Mouse (Mus musculus): ENCODE data around the gene Hmgn5.
A peak's percentile ranks its signal among the peaks of the same experiment; 100 is the strongest.

The Hmgn5 gene

DNA sequence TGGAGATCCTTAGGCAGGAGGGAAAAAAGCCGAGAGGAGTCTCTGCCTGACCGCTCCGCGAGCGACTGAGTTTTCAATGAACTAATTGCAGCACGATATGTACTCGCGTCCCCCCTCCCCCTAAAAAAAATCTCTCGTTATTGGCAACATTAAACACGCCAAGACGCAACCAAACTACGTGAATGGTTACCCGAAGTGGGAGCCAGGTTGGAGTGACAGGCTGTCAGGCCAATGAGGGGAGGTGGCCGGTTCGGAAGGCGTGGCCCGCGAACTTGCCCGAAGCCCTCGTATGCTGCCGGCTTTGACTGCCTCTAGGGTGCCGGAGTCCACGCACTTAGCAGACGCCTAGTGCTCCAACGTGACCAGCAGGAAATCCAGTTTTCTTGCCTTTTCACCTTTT is at the start of gene Hmgn5:
Hmgn5 (minus strand) TSS at position 122 of the 400 bp plus-strand sequence.
- DNase-seq (ENCODE audit: low spot score), result peak; percentile 90

DNA sequence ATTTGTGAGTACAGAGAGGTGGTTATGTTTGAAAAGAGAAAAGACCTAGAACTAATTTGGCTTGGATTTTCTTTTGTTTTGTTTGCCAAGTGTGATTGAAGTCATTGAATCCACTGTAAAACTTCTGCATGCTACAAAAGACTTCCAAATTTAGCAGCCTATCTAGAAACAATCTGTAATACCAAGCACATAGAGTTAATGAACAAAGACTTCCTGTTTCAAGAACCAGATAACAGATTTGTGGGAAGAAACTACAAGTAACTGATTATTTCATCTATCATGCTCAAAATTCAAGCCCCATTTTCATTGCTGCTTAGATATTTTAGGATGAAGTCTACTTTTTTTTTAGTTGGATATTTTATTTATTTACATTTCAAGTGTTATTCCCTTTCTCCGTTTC is 34.6 kb upstream of the Hmgn5 start:
- DNase-seq (ENCODE audit: low spot score), result no peak

DNA sequence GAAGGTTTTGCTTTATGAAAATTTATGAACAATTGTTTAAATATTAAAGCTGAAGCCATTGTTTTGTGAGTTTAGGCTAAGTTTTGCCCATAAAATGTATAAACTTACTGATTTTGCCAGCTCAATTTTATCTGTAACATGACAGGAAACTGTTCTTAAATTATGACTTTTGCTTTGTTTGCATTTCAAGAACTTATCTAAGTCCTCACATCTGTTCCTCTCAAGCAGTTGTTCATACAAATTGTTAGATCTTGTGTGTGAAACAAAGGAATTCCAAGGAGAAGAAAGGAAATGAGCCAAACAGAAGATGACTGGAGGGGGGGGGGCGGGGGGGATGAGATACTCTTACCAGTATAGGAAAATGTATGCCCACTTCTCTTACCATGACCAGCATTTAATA is 13.0 kb upstream of the Hmgn5 start:
- DNase-seq (ENCODE audit: low spot score), result no peak

DNA sequence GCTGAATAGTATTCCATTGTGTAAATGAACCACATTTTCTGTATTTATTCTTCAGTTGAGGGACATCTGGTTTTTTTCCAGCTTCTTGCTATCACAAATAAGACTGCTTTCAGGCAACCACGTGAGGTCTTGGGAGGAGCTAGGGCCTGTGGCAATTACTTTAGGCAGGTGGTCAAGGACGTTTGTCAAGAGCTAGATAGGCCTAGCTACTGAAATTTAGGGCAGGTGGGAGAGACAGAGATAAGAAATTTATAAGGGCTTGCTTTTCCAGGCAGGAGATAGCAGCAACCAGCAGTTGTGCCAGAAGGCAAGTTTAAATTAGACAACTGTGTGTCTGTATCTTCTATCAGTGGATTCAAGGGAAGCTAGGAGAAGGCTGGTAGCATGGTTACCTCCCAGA is 7.7 kb upstream of the Hmgn5 start:
- DNase-seq (ENCODE audit: low spot score), result no peak

DNA sequence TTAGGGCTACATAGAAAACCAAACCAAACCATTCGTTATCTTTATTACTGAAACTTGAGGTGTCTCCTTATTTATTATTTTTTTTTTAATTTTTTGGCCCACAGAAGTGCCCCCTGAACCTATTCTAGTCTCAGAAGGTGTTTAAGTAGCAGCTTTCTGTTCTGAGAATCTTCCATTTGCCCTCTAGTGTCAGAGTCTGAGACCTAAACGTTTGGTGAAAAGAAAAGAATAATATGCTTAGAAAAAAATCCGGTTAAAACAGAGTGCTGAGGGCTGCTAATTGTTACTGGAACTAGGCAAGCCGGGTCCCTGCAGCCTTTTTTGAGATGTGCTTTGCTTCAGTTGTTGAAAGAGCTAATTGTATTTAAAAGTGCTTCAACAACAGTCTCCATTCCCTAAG is 962 bp upstream of the Hmgn5 start:
- peak; percentile 33 for DNase-seq (ENCODE audit: low spot score)

DNA sequence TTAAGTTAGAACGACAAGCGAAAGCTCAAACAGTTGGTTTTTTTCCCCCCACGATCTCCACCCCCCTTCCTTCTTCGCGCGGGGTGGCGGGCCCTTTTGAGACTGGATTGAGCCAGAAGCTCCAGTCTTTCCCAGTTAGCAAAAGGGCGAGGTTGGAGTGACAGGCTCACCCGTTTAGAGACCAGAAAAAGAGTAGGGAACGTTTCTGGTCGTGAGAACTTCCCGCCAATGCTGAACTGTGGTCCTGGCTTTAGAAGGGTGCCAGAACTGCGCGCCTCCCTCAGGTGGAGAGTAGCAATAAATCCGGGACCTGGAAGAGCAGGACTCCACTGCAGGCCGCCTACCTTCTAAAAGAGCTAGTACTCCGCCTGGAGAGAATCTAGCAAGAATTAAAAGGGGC is 482 bp upstream of the Hmgn5 start:
- DNase-seq (ENCODE audit: low spot score), result peak; percentile 43

DNA sequence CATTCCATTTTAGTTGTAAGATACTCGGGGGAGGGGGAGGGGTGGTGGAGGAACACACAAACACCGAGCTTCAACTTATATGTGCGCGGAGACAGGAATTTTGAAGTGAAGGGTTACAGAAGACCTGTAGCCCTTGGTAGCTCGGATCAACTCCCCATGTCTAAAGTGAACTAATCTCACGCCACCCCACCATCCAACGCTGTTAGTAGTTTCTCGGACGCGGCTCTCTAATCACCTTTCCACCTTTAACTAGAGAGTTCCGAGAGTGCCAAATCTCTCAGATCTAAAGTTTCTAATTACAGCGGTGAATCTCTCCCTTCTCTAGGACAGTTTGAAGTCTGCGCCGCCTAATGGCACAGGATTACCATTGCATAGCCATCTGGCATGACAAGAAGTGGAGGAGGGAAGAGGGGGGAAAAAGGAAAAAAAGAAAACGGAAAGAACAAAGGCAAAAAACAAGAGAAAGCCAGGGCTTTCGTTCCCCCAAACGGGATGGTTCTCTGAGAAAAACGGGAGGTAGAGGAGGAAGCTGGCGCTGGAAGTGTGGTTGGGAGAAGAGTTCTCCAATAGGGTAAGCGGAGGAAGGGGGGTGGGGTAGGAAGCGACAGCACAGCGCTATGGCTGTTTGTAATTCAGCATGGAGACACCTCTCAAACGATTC is 703 bp downstream of the Hmgn5 start:
- peak; percentile 73 for DNase-seq (ENCODE audit: low spot score)

DNA sequence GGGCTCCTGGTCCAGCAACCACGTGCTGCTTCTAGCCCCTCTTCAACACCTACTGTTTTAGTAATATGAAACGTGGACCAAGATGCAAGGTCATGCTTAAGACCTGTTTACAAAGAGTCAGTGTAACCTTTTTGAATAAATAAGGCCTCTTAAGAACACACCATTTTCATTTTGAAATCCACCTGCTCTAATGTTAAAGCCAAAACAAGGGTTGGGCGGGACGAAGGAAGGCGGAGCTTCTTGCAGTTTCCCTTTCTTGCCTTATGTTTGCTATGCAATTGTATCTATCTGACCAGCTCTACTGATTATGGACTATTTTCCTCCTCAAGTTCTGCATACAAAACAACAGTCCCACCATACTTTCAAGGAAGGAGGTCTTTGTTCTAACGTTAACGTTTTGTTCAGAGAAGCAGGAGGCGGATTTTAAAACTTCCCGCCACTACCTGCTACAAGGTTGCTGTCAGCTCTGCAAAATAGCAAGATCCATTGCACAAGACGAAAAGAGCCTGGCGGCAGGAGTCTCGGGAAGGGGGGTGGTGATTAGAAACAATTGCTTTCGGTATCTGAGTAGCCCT is 1.5 kb downstream of the Hmgn5 start:
- peak; percentile 31 for DNase-seq (ENCODE audit: low spot score)

DNA sequence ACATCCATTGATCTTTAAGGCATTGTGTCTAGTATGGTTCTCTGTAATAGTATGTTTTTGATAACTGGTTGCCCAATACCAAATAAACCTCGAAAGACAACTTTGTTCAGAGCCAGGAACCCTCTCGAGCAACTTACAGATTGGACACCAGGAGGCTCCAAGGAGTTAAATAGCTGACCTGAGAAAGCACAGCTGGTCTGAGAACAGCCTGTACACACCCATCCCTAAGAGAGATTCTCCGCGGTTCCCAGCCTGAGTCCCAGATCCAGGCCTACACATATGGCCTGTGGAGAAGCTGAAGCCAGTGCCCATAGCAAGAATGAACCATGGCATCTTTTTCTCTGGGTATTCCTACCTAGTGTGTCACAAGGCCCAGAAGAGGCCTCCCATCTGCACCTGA is 11.9 kb downstream of the Hmgn5 start:
- no peak for DNase-seq (ENCODE audit: low spot score)
